Mouse (Mus musculus) kidney, embryonic 16.5 days (tissue): ENCODE measurements around the gene Olfr768. TPM values are rescaled to one million over a fixed set of nuclear protein-coding genes. Genes with fewer than 3 reads are reported as not detected.
"Not testable (repeated sequence)": the region's sequence is repeated elsewhere in the genome, so short reads cannot be mapped to it uniquely, and the experiment has no call there.

ENCODE experiments used
- ATAC-seq: fragments of 200-750 bp; cut with Nextera tagmentation; 2 replicates; pipeline ENCODE4 v1.8.0; 2017; ENCODE audit warnings: moderate TSS enrichment; ENCODE audit not compliant: low FRiP score, low TSS enrichment
- H3K27ac ChIP-seq: fragments of 300-500 bp; sonication (generic); 2 replicates; pipeline ENCODE4 v1.5.1; 2014; ENCODE audit warnings: low read length
- H3K27me3 ChIP-seq: fragments of 300-500 bp; sonication (generic); 2 replicates; pipeline ENCODE4 v1.6.1; 2014; ENCODE audit warnings: low read length, control low read depth, mixed read lengths; ENCODE audit not compliant: insufficient read depth
- H3K36me3 ChIP-seq: fragments of 300-500 bp; sonication (generic); 2 replicates; pipeline ENCODE4 v1.6.1; 2014; ENCODE audit warnings: low read length, control low read depth, mixed read lengths; ENCODE audit not compliant: insufficient read depth
- H3K4me1 ChIP-seq: fragments of 300-500 bp; sonication (generic); 2 replicates; pipeline ENCODE4 v1.6.1; 2014; ENCODE audit warnings: low read length, control low read depth, mixed read lengths; ENCODE audit not compliant: insufficient read depth
- H3K4me2 ChIP-seq: fragments of 300-500 bp; sonication (generic); replicated peaks from 2 replicates; pipeline ENCODE4 v1.6.1; 2014; ENCODE audit warnings: low read depth, low read length
- H3K4me3 ChIP-seq: fragments of 300-500 bp; sonication (generic); 2 replicates; pipeline ENCODE4 v1.5.1; 2014; ENCODE audit warnings: mild to moderate bottlenecking, low read length
- H3K9ac ChIP-seq: fragments of 300-500 bp; sonication (generic); replicated peaks from 2 replicates; pipeline ENCODE4 v1.6.1; 2014; ENCODE audit warnings: low read length
- H3K9me3 ChIP-seq: fragments of 300-500 bp; sonication (generic); 2 replicates; pipeline ENCODE4 v1.6.1; 2016; ENCODE audit warnings: low read length, control low read depth
- WGBS: fragments of 180-500 bp; shearing (Covaris S2); extraction: QIAGEN DNeasy Blood & Tissue Kit; methylation state at CpG from one replicate; pipeline ENCODE4 v1.1.7; 2014; 5-methylcytosine and 5-hydroxymethylcytosine counted together
- polyA plus RNA-seq: library from polyadenylated mRNA; unstranded; fragments of >200 nt; fragmentation: Nextera tagmentation; extraction: Ambion mirVana; gene quantifications from 2 replicates; pipeline ENCODE4 v1.2.1, GENCODE M21; 2015

Gene Olfr768
- not detected in 2 replicates for polyA plus RNA-seq

- Histone ChIP-seq H3K4me2 (no peak within 1 kb of the TSS), H3K9me3 (no peaks in the 10 kb centered on the region), H3K27me3 (no peaks in the 10 kb centered on the region), H3K4me3 (no peak within 1 kb of the TSS), H3K27ac (no peak within 1 kb of the TSS), H3K9ac (no peak within 1 kb of the TSS), H3K4me1 (no peaks in the 10 kb centered on the region), H3K36me3 (no peaks in the 10 kb centered on the region)
- no peak for ATAC-seq
- WGBS = 75% methylated on average over 1 of the region's 1 CpGs
Observed at GRCm38 (mm10) chr10:129099275-129099674, at the start of gene Olfr768. Gene Olfr768, minus strand, starts transcription at chr10:129099375.

- no peak within 1 kb of the TSS for H3K9ac ChIP-seq
- no peaks in the 10 kb centered on the region for H3K9me3 ChIP-seq
- ATAC-seq = no peak
- 63% methylated on average over 2 of the region's 2 CpGs for WGBS
- no peaks in the 10 kb centered on the region for H3K4me1 ChIP-seq
- no peak within 1 kb of the TSS for H3K4me2 ChIP-seq
- H3K27me3 ChIP-seq = no peaks in the 10 kb centered on the region
- no peaks in the 10 kb centered on the region for H3K36me3 ChIP-seq
- no peak within 1 kb of the TSS for H3K4me3 ChIP-seq
- no peak within 1 kb of the TSS for H3K27ac ChIP-seq
Observed at GRCm38 (mm10) chr10:129138898-129139297, 39.7 kb upstream of the Olfr768 start, which contains the start of gene Olfr770. Gene Olfr770, minus strand, starts transcription at chr10:129138998.

GRCm38 (mm10) chr10:129117761-129118160, 18.6 kb upstream of the Olfr768 start, which contains the start of gene Olfr769:
Gene Olfr769, minus strand, starts transcription at chr10:129117861.
- WGBS = 79% methylated on average over 2 of the region's 2 CpGs
- Histone ChIP-seq H3K4me2 (no peak within 1 kb of the TSS), H3K27me3 (no peaks in the 10 kb centered on the region), H3K9me3 (no peaks in the 10 kb centered on the region), H3K36me3 (no peaks in the 10 kb centered on the region), H3K4me1 (no peaks in the 10 kb centered on the region), H3K4me3 (no peak within 1 kb of the TSS), H3K27ac (no peak within 1 kb of the TSS), H3K9ac (no peak within 1 kb of the TSS)
- no peak for ATAC-seq

GRCm38 (mm10) chr10:129115146-129115545, 16.0 kb upstream of the Olfr768 start:
- Histone ChIP-seq H3K4me3 (no peak overlapping the region), H3K27me3 (no peaks in the 10 kb centered on the region), H3K4me1 (no peaks in the 10 kb centered on the region), H3K4me2 (no peak overlapping the region), H3K27ac (no peak overlapping the region), H3K36me3 (no peaks in the 10 kb centered on the region), H3K9me3 (no peaks in the 10 kb centered on the region), H3K9ac (no peak overlapping the region)
- WGBS = 87% methylated on average over 3 of the region's 3 CpGs
- ATAC-seq = no peak

GRCm38 (mm10) chr10:129101231-129101630, 2.1 kb upstream of the Olfr768 start:
- no peaks in the 10 kb centered on the region for H3K4me1 ChIP-seq
- H3K4me3 ChIP-seq = no peak overlapping the region
- no peak for ATAC-seq
- no peak overlapping the region for H3K27ac ChIP-seq
- H3K9ac ChIP-seq = no peak overlapping the region
- no peaks in the 10 kb centered on the region for H3K27me3 ChIP-seq
- WGBS = 47% methylated on average over 3 of the region's 3 CpGs
- no peak overlapping the region for H3K4me2 ChIP-seq
- H3K36me3 ChIP-seq = no peaks in the 10 kb centered on the region
- no peaks in the 10 kb centered on the region for H3K9me3 ChIP-seq

GRCm38 (mm10) chr10:129082810-129083209, 16.4 kb downstream of the Olfr768 start, which contains the start of gene Olfr767:
Gene Olfr767, minus strand, starts transcription at chr10:129082910.
- H3K36me3 ChIP-seq, H3K27me3 ChIP-seq, H3K27ac ChIP-seq, H3K4me3 ChIP-seq, H3K4me1 ChIP-seq, ATAC-seq, H3K9me3 ChIP-seq, H3K9ac ChIP-seq, H3K4me2 ChIP-seq: not testable (repeated sequence)

- no peak within 1 kb of the TSS for H3K4me3 ChIP-seq
- no peaks in the 10 kb centered on the region for H3K9me3 ChIP-seq
- H3K4me1 ChIP-seq = no peaks in the 10 kb centered on the region
- no peak within 1 kb of the TSS for H3K9ac ChIP-seq
- no peaks in the 10 kb centered on the region for H3K36me3 ChIP-seq
- no peak within 1 kb of the TSS for H3K27ac ChIP-seq
- no peaks in the 10 kb centered on the region for H3K27me3 ChIP-seq
- no peak for ATAC-seq
- no peak within 1 kb of the TSS for H3K4me2 ChIP-seq
- WGBS = 89% methylated on average over 2 of the region's 2 CpGs
Observed at GRCm38 (mm10) chr10:129068877-129069276, 30.3 kb downstream of the Olfr768 start, which contains the start of gene Olfr766-ps1. Gene Olfr766-ps1, minus strand, starts transcription at chr10:129068977.

GRCm38 (mm10) chr10:129049898-129050297, 49.3 kb downstream of the Olfr768 start, which contains the start of gene Olfr765:
Gene Olfr765, minus strand, starts transcription at chr10:129049998.
- H3K4me2 ChIP-seq, H3K27me3 ChIP-seq, ATAC-seq, H3K9ac ChIP-seq, H3K4me3 ChIP-seq, H3K36me3 ChIP-seq, H3K9me3 ChIP-seq, H3K4me1 ChIP-seq, H3K27ac ChIP-seq: not testable (repeated sequence)

Other genes starting within 250 kb of the Olfr768 start
- gene Gdf11, start 207.7 kb downstream of the Olfr768 start, polyA plus RNA-seq = 6.8 and 7.8 TPM in 2 replicates
- gene Cd63, start 198.4 kb downstream of the Olfr768 start, polyA plus RNA-seq = 775 and 850 TPM in 2 replicates
- 17.7 and 20.5 TPM in 2 replicates for gene Rdh5, start 176.5 kb downstream of the Olfr768 start, polyA plus RNA-seq
- gene Bloc1s1, start 175.3 kb downstream of the Olfr768 start, polyA plus RNA-seq = 227 and 234 TPM in 2 replicates
- 3.9 and 4.0 TPM in 2 replicates for gene Itga7, start 165.6 kb downstream of the Olfr768 start, polyA plus RNA-seq
- gene Mettl7b, start 138.4 kb downstream of the Olfr768 start, polyA plus RNA-seq = 12.0 and 17.1 TPM in 2 replicates
- not detected in 2 replicates for gene Olfr9, start 109.9 kb downstream of the Olfr768 start, polyA plus RNA-seq
- gene Olfr763, start 88.6 kb downstream of the Olfr768 start, polyA plus RNA-seq = not detected in 2 replicates
- gene Olfr764-ps1, start 59.5 kb downstream of the Olfr768 start, polyA plus RNA-seq = not detected in 2 replicates
- gene Olfr765, start 49.4 kb downstream of the Olfr768 start, polyA plus RNA-seq = not detected in 2 replicates
- not detected in 2 replicates for gene Olfr766-ps1, start 30.4 kb downstream of the Olfr768 start, polyA plus RNA-seq
- gene Olfr767, start 16.5 kb downstream of the Olfr768 start, polyA plus RNA-seq = not detected in 2 replicates
- not detected in 2 replicates for gene Olfr769, start 18.5 kb upstream of the Olfr768 start, polyA plus RNA-seq
- gene Olfr770, start 39.6 kb upstream of the Olfr768 start, polyA plus RNA-seq = not detected in 2 replicates
- gene Olfr771, start 65.4 kb upstream of the Olfr768 start, polyA plus RNA-seq = not detected in 2 replicates
- not detected in 2 replicates for gene Olfr772, start 78.5 kb upstream of the Olfr768 start, polyA plus RNA-seq
- not detected in 2 replicates for gene Olfr773, start 88.0 kb upstream of the Olfr768 start, polyA plus RNA-seq
- not detected in 2 replicates for gene Olfr774, start 136.8 kb upstream of the Olfr768 start, polyA plus RNA-seq
- gene Olfr775, start 149.0 kb upstream of the Olfr768 start, polyA plus RNA-seq = not detected in 2 replicates
- not detected in 2 replicates for gene Olfr776, start 159.8 kb upstream of the Olfr768 start, polyA plus RNA-seq
- not detected in 2 replicates for gene Olfr777, start 172.1 kb upstream of the Olfr768 start, polyA plus RNA-seq
- not detected in 2 replicates for gene Olfr780, start 218.7 kb upstream of the Olfr768 start, polyA plus RNA-seq
- gene Olfr781, start 229.5 kb upstream of the Olfr768 start, polyA plus RNA-seq = not detected in 2 replicates
- not detected in 2 replicates for gene Olfr782, start 249.5 kb upstream of the Olfr768 start, polyA plus RNA-seq